Mouse (Mus musculus) megakaryocyte, embryonic 14.5 days (primary cell): Measurements from ENCODE around the gene Fggy.

ENCODE experiments used
- FLI1 ChIP-seq: IDR thresholded peaks from 2 replicates; pipeline ENCODE4 v1.6.1; 2012; ENCODE audit warnings: low read length, inconsistent platforms, mixed read lengths
- GATA1 ChIP-seq: IDR thresholded peaks from 3 replicates; pipeline ENCODE4 v1.6.1; 2012; ENCODE audit warnings: mixed read lengths, low read length, inconsistent platforms, borderline replicate concordance

DNA sequence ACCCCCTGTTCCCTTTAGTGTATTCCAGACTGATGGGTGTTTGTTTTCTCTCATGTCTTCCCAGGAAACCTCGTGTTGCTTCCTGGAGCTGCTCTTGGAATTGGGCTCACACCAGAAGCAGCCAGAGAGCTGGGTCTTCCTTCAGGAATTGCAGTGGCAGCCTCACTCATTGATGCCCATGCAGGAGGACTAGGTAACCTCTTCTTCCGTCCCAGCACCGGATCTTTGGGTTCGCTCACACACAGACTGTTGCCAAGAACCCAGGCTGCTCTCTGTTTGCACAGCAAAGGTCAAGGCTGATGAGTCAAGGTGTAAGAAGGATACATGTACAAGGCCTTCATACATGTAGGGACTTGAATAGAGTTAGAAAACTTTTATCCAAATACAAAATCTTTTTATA lies 181.4 kb downstream of the Fggy start:
- TF ChIP-seq FLI1 (no peak), GATA1 (no peak)
